Mouse (Mus musculus) CH12.LX (cell line): ENCODE results near the gene Zcchc24. TPM values are rescaled to one million over a fixed set of nuclear protein-coding genes. Genes with fewer than 3 reads are reported as not detected.

ENCODE experiments used
- DNase-seq: peaks from one replicate; pipeline ENCODE4 v3.0.0-alpha.2; 2013; ENCODE audit errors: extremely low read depth
- H3K27ac ChIP-seq: 2 replicates; pipeline ENCODE4 v1.5.1; 2012; ENCODE audit warnings: low read depth, mild to moderate bottlenecking, control low read depth, moderate library complexity; ENCODE audit not compliant: insufficient read depth
- H3K27me3 ChIP-seq: replicated peaks from 2 replicates; pipeline ENCODE3; 2012; ENCODE audit warnings: inconsistent platforms
- H3K36me3 ChIP-seq, 2 experiments: replicated peaks in 1 of 2; 2 replicates each; pipeline versions ENCODE3 to v1.6.1; 2012; ENCODE audit warnings: inconsistent platforms in 1 of 2, low read length in 1 of 2, mild to moderate bottlenecking in 1 of 2, mixed read lengths in 1 of 2, moderate library complexity in 1 of 2; ENCODE audit not compliant: control insufficient read depth in 1 of 2, insufficient read depth in 1 of 2
- H3K4me1 ChIP-seq, 2 experiments: 2 replicates each; pipeline ENCODE4 v1.6.1; 2012; ENCODE audit warnings: inconsistent platforms in 1 of 2, moderate library complexity in 1 of 2; ENCODE audit not compliant: insufficient read depth in 2 of 2, control insufficient read depth in 1 of 2
- H3K4me2 ChIP-seq: 2 replicates; pipeline ENCODE4 v1.6.1; 2012; ENCODE audit warnings: low read depth, mild to moderate bottlenecking, control low read depth; ENCODE audit not compliant: poor library complexity, insufficient read depth, severe bottlenecking
- H3K4me3 ChIP-seq, 3 experiments: fragments of 150-350 bp in 1 of 3; sonication (generic) in 1 of 3; replicated peaks in 1 of 3; 2 replicates each; pipeline versions ENCODE3 to v1.5.1; 2011 to 2012; ENCODE audit warnings: low read depth in 2 of 3, low read length in 2 of 3, mild to moderate bottlenecking in 2 of 3, moderate library complexity in 2 of 3, control low read depth in 1 of 3, improper control_type of control experiment in 1 of 3, inconsistent platforms in 1 of 3, mixed read lengths in 1 of 3; ENCODE audit not compliant: poor library complexity in 1 of 3
- H3K79me2 ChIP-seq: replicated peaks from 2 replicates; pipeline ENCODE4 v1.6.1; 2012; ENCODE audit warnings: mild to moderate bottlenecking, moderate library complexity; ENCODE audit not compliant: control insufficient read depth, poor library complexity, insufficient read depth, severe bottlenecking; ENCODE audit errors: extremely low read depth
- H3K9ac ChIP-seq: 2 replicates; pipeline ENCODE4 v1.6.1; 2012; ENCODE audit warnings: low read depth, mild to moderate bottlenecking, control low read depth, moderate library complexity; ENCODE audit not compliant: insufficient read depth
- H3K9me3 ChIP-seq: replicated peaks from 2 replicates; pipeline ENCODE3; 2012; ENCODE audit warnings: low read length, inconsistent platforms, mixed read lengths
- CHD1 ChIP-seq: IDR thresholded peaks from 2 replicates; pipeline ENCODE4 v1.6.1; 2012; ENCODE audit warnings: low read depth, low read length, improper control_type of control experiment, inconsistent platforms
- CHD2 ChIP-seq: IDR thresholded peaks from 2 replicates; pipeline ENCODE4 v1.6.1; 2011; ENCODE audit warnings: low read length, improper control_type of control experiment
- CTCF ChIP-seq, 2 experiments: IDR thresholded peaks in 1 of 2; conservative IDR thresholded peaks in 1 of 2; 2 replicates each; pipeline ENCODE4 v1.5.1; 2011 to 2012; ENCODE audit warnings: low read depth in 2 of 2, low read length in 2 of 2, improper control_type of control experiment in 1 of 2, inconsistent platforms in 1 of 2, mild to moderate bottlenecking in 1 of 2, moderate library complexity in 1 of 2
- E2F4 ChIP-seq: IDR thresholded peaks from 2 replicates; pipeline ENCODE4 v1.6.1; 2011; ENCODE audit warnings: low read depth, low read length, improper control_type of control experiment; ENCODE audit not compliant: insufficient replicate concordance
- ELF1 ChIP-seq: IDR thresholded peaks from 2 replicates; pipeline ENCODE4 v1.6.1; 2014; ENCODE audit warnings: low read depth, mild to moderate bottlenecking, inconsistent platforms, low read length, improper control_type of control experiment
- EP300 ChIP-seq: IDR thresholded peaks from 2 replicates; pipeline ENCODE4 v1.6.1; 2011; ENCODE audit warnings: low read length, improper control_type of control experiment
- ETS1 ChIP-seq: conservative IDR thresholded peaks from 2 replicates; pipeline ENCODE4 v1.6.1; 2012; ENCODE audit warnings: low read depth, mild to moderate bottlenecking, inconsistent platforms, low read length, improper control_type of control experiment, moderate library complexity
- GABPA ChIP-seq: IDR thresholded peaks from 2 replicates; pipeline ENCODE4 v1.6.1; 2012; ENCODE audit warnings: low read depth, low read length, improper control_type of control experiment, inconsistent platforms; ENCODE audit not compliant: insufficient replicate concordance
- HCFC1 ChIP-seq: IDR thresholded peaks from 2 replicates; pipeline ENCODE4 v1.6.1; 2012; ENCODE audit warnings: low read depth, mild to moderate bottlenecking, inconsistent platforms, low read length, improper control_type of control experiment
- IRF4 ChIP-seq: IDR thresholded peaks from 2 replicates; pipeline ENCODE4 v1.6.1; 2014; ENCODE audit warnings: low read depth, mild to moderate bottlenecking, inconsistent platforms, low read length, improper control_type of control experiment
- JUN ChIP-seq: IDR thresholded peaks from 2 replicates; pipeline ENCODE4 v1.6.1; 2011; ENCODE audit warnings: low read depth, mild to moderate bottlenecking, low read length, improper control_type of control experiment, moderate library complexity; ENCODE audit not compliant: insufficient read depth
- JUND ChIP-seq: conservative IDR thresholded peaks from 2 replicates; pipeline ENCODE4 v1.6.1; 2011; ENCODE audit warnings: low read depth, low read length, improper control_type of control experiment
- KAT2A ChIP-seq: IDR thresholded peaks from 2 replicates; pipeline ENCODE4 v1.6.1; 2012; ENCODE audit warnings: low read length, improper control_type of control experiment, inconsistent platforms; ENCODE audit not compliant: insufficient replicate concordance
- MAFK ChIP-seq: IDR thresholded peaks from 2 replicates; pipeline ENCODE4 v1.6.1; 2011; ENCODE audit warnings: low read length, improper control_type of control experiment; ENCODE audit not compliant: insufficient replicate concordance
- MAZ ChIP-seq: IDR thresholded peaks from 2 replicates; pipeline ENCODE4 v1.6.1; 2012; ENCODE audit warnings: low read depth, mild to moderate bottlenecking, inconsistent platforms, low read length, improper control_type of control experiment, moderate library complexity
- MEF2A ChIP-seq: IDR thresholded peaks from 2 replicates; pipeline ENCODE4 v1.6.1; 2014; ENCODE audit warnings: low read depth, mild to moderate bottlenecking, inconsistent platforms, low read length, improper control_type of control experiment, borderline replicate concordance
- MYC ChIP-seq: IDR thresholded peaks from 2 replicates; pipeline ENCODE4 v1.6.1; 2011; ENCODE audit warnings: low read depth, mild to moderate bottlenecking, improper control_type of control experiment, low read length
- NRF1 ChIP-seq: IDR thresholded peaks from 2 replicates; pipeline ENCODE4 v1.6.1; 2014; ENCODE audit warnings: low read depth, mild to moderate bottlenecking, inconsistent platforms, low read length, improper control_type of control experiment, moderate library complexity
- PAX5 ChIP-seq: IDR thresholded peaks from 2 replicates; pipeline ENCODE4 v1.6.1; 2012; ENCODE audit warnings: low read length, inconsistent platforms, mixed read lengths
- POLR2A ChIP-seq: IDR thresholded peaks from 2 replicates; pipeline ENCODE4 v1.6.1; 2011; ENCODE audit warnings: low read depth, mild to moderate bottlenecking, improper control_type of control experiment, low read length
- RAD21 ChIP-seq: IDR thresholded peaks from 2 replicates; pipeline ENCODE4 v1.6.1; 2011; ENCODE audit warnings: low read depth, mild to moderate bottlenecking, low read length, improper control_type of control experiment, moderate library complexity
- RCOR1 ChIP-seq: conservative IDR thresholded peaks from 2 replicates; pipeline ENCODE4 v1.6.1; 2012; ENCODE audit warnings: low read depth, mild to moderate bottlenecking, inconsistent platforms, low read length, improper control_type of control experiment
- SIN3A ChIP-seq: IDR thresholded peaks from 2 replicates; pipeline ENCODE4 v1.6.1; 2012; ENCODE audit warnings: low read length, improper control_type of control experiment, inconsistent platforms
- TCF12 ChIP-seq: IDR thresholded peaks from 2 replicates; pipeline ENCODE4 v1.6.1; 2014; ENCODE audit warnings: low read depth, mild to moderate bottlenecking, inconsistent platforms, low read length, improper control_type of control experiment
- USF1 ChIP-seq: IDR thresholded peaks from 2 replicates; pipeline ENCODE4 v1.6.1; 2014; ENCODE audit warnings: low read depth, mild to moderate bottlenecking, inconsistent platforms, low read length, improper control_type of control experiment
- USF2 ChIP-seq: conservative IDR thresholded peaks from 2 replicates; pipeline ENCODE4 v1.6.1; 2011; ENCODE audit warnings: low read depth, low read length, improper control_type of control experiment
- ZC3H11A ChIP-seq: IDR thresholded peaks from 2 replicates; pipeline ENCODE4 v1.6.1; 2012; ENCODE audit warnings: low read depth, mild to moderate bottlenecking, inconsistent platforms, low read length, improper control_type of control experiment
- ZKSCAN1 ChIP-seq: IDR thresholded peaks from 2 replicates; pipeline ENCODE4 v1.6.1; 2012; ENCODE audit warnings: low read depth, inconsistent platforms, low read length, improper control_type of control experiment, borderline replicate concordance
- ZMIZ1 ChIP-seq: IDR thresholded peaks from 2 replicates; pipeline ENCODE4 v1.6.1; 2012; ENCODE audit warnings: low read depth, mild to moderate bottlenecking, inconsistent platforms, low read length, improper control_type of control experiment
- ZNF384 ChIP-seq: IDR thresholded peaks from 2 replicates; pipeline ENCODE4 v1.6.1; 2012; ENCODE audit warnings: low read depth, low read length, improper control_type of control experiment, inconsistent platforms
- dilution Hi-C: fragments of 300-500 bp; cut with MboI; formaldehyde crosslinking; loops from 2 replicates; pipeline ENCODE4 v1.14.3; 2020; ENCODE audit warnings: low sequenced_read_pairs; ENCODE audit not compliant: extremely low pct_unique_long_range_greater_than_20kb, extremely low pct_ligation_motif_present
- in situ Hi-C: fragments of 300-500 bp; cut with MboI; formaldehyde crosslinking; loops from 3 replicates; pipeline ENCODE4 v1.14.3; 2019; ENCODE audit warnings: low sequenced_read_pairs, low pct_ligation_motif_present, low pct_unique_long_range_greater_than_20kb, mixed read lengths
- polyA plus RNA-seq: library from polyadenylated mRNA; unstranded; fragments of >175 nt; gene quantifications from 2 replicates; pipeline ENCODE4 v1.2.1, GENCODE M21; 2012; ENCODE audit warnings: low read depth; ENCODE audit not compliant: insufficient read length
- total RNA-seq, 2 experiments: library from RNA; depleted of rRNA; stranded (reverse); fragments of 300-350 nt in 1 of 2; fragments of >200 nt in 1 of 2; gene quantifications; 2 replicates each; pipeline ENCODE4 v1.2.3; 2012 to 2014

Zcchc24 gene
- total and polyA plus RNA-seq, 3 experiments, result 0.05 to 0.44 (median 0.08) TPM

- in situ Hi-C loops, result loop anchor here (10.0 kb wide), 1 partner anchor 105 kb away; no protein-coding TSS in a partner anchor
- H3K4me2 ChIP-seq, result no peak overlapping the region
- no peak overlapping the region for H3K27ac ChIP-seq
- H3K36me3 ChIP-seq, result no peaks in the 10 kb centered on the region
- H3K4me3 ChIP-seq, result no peak overlapping the region
- peaks cover 0 to 22% of the 10 kb centered on the region in 2 experiments; a peak in 2 of 4 replicates for H3K4me1 ChIP-seq
- H3K9me3 ChIP-seq, result no peaks in the 10 kb centered on the region
- H3K79me2 ChIP-seq, result no peaks in the 10 kb centered on the region
- no peak for TF ChIP-seq RAD21
- no peak for TF ChIP-seq MAFK
- TF ChIP-seq SIN3A, result no peak
- TF ChIP-seq TCF12, result no peak
- no peak for TF ChIP-seq NRF1
- TF ChIP-seq USF1, result no peak
- TF ChIP-seq ELF1, result no peak
- TF ChIP-seq USF2, result no peak
- no peak for TF ChIP-seq CHD2
- no peak for TF ChIP-seq MAZ
- TF ChIP-seq JUND, result no peak
- no peak for TF ChIP-seq ETS1
- TF ChIP-seq PAX5, result no peak
- no peak for TF ChIP-seq CHD1
- TF ChIP-seq ZMIZ1, result no peak
- no peak for TF ChIP-seq ZNF384
- TF ChIP-seq ZC3H11A, result no peak
- TF ChIP-seq E2F4, result no peak
- TF ChIP-seq JUN, result no peak
- no peak for TF ChIP-seq IRF4
- dilution Hi-C loops, result no loop called here
- DNase-seq, result no peak
- H3K27me3 ChIP-seq, result no peaks in the 10 kb centered on the region
- no peak overlapping the region for H3K9ac ChIP-seq
Observed at GRCm38 (mm10) chr14:25710073-25710472, 58.8 kb downstream of the Zcchc24 start.

- no peak for DNase-seq
- H3K27me3 ChIP-seq, result no peaks in the 10 kb centered on the region
- no peak overlapping the region for H3K27ac ChIP-seq
- no peak overlapping the region for H3K4me3 ChIP-seq
- no peak for TF ChIP-seq JUN
- no peak for TF ChIP-seq JUND
- TF ChIP-seq HCFC1, result no peak
- TF ChIP-seq SIN3A, result no peak
- TF ChIP-seq MYC, result no peak
- TF ChIP-seq ZNF384, result no peak
- TF ChIP-seq KAT2A, result no peak
- TF ChIP-seq USF2, result no peak
- no peak for TF ChIP-seq ETS1
- no peak for TF ChIP-seq ZKSCAN1
- no peak for TF ChIP-seq MAFK
- TF ChIP-seq MAZ, result no peak
- no peak for TF ChIP-seq E2F4
- TF ChIP-seq GABPA, result no peak
- TF ChIP-seq CTCF (conservative IDR thresholded peaks at IDR 0.05 in 1 of 2, IDR thresholded peaks at IDR 0.05 in 1 of 2; ENCODE audit: low read depth in 2 of 2, low read length in 2 of 2), result no peak
- no peak for TF ChIP-seq POLR2A
- no peak for TF ChIP-seq RCOR1
- TF ChIP-seq PAX5, result no peak
- TF ChIP-seq MEF2A, result no peak
- TF ChIP-seq EP300, result no peak
- TF ChIP-seq, all 38 proteins: peak for 0
- H3K36me3 ChIP-seq, result no peaks in the 10 kb centered on the region
- H3K4me2 ChIP-seq, result no peak overlapping the region
- in situ Hi-C loops, result no loop called here
- H3K4me1 ChIP-seq, result peaks cover 0 to 22% of the 10 kb centered on the region in 2 experiments; a peak in 2 of 4 replicates
- H3K79me2 ChIP-seq, result no peaks in the 10 kb centered on the region
- dilution Hi-C loops, result no loop called here
- no peak overlapping the region for H3K9ac ChIP-seq
- no peaks in the 10 kb centered on the region for H3K9me3 ChIP-seq
Observed at GRCm38 (mm10) chr14:25708917-25709316, 59.9 kb downstream of the Zcchc24 start.
